Mouse (Mus musculus): Measurements from ENCODE around the gene Slc24a3.

The Slc24a3 gene

DNA sequence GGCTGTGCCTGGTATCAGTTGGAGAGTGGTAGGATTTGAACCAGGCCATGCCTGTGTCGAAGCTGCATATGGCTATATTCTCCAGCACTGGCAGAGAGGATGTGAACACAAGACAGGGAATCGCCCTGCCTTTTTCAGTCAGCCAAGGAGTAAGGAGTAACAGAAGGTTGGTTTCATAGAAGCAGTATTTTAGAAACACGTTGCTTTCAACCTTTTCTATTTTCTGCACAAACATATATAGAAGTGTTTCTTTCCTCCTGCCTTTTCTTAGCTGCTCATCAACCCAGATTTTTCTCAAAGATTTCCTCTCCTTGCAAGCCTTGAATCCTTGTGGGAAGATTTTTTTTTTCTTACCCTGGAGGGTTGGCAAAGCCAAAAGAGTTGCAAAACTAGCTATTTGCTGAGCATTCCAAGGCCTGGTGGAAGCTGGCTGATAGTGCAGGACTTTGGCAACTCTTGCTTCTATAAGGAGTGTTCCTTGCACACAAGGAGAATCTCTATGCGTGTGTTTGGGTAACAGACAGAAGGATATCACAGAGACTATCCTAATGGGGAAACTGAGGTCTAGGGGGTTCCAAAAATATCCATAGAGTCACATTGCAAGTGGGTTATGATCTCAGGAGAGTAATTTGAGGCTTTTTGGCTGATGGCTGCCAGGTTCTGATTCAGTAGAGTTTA, 5.6 kb downstream of the Slc24a3 start:
- TF ChIP-seq GATA4 (IDR thresholded peaks at IDR 0.05; ENCODE audit: insufficient replicate concordance, low read length) = no peak

DNA sequence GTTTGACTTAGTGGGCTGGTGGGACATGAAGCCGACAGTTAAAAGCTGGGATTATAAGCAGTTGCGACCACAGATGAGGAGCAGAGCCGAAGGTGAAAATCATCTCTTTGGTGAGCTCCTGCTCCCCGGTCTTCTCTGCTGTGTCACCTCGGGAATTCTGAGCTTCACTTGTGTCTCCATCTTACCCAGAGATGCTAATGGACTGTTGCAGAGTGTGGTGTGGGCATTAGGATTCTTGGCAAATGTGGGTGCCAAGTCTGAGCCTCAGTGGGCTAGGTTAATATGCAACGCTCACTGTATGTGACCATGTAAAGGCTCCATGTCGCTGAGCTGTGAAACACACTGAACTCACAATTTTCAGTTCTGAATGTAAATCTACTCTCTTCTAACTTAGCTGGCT, 7.5 kb downstream of the Slc24a3 start:
- no peak for TF ChIP-seq GATA4 (IDR thresholded peaks at IDR 0.05; ENCODE audit: insufficient replicate concordance, low read length)

DNA sequence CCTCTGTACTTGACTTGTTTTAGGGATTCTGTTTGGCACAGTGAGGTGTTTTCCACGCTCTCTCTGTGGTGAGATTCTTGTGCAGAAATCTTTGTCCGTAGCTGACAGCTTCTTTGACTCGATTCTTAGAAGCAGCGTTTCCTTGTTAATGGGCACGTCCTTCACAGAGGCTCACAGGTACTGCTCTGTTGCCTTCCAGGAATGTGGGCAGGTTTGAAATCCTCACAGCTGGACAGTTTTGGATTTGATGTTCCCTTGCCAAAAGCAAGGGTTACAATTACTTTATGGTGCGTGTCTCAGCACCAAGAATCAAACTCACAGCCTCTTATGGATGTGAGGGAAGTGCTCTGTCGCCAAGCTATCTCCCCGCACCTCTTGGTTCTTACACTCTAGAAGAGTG, 14.9 kb downstream of the Slc24a3 start:
- TF ChIP-seq GATA4 (IDR thresholded peaks at IDR 0.05; ENCODE audit: insufficient replicate concordance, low read length) = no peak

DNA sequence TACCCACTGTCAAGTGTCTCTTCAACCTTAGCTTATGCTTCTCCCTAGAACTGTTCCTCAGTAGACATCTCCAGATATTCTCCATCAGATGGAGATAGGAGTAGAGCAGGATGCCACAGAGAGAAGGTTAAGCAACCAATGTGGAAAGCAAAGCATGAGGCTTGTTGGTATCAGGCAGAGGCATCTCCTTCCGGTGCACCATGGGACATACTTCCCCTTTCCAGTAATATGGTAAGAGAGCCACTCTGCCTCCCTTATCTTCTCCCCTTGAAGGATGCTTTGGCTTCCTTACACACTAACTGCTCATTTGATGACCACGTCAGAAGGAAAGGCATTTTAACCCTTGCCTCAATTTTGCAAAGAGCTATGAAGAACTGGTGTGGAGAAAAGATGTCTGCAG, 21.3 kb downstream of the Slc24a3 start:
- no peak for TF ChIP-seq GATA4 (IDR thresholded peaks at IDR 0.05; ENCODE audit: insufficient replicate concordance, low read length)

DNA sequence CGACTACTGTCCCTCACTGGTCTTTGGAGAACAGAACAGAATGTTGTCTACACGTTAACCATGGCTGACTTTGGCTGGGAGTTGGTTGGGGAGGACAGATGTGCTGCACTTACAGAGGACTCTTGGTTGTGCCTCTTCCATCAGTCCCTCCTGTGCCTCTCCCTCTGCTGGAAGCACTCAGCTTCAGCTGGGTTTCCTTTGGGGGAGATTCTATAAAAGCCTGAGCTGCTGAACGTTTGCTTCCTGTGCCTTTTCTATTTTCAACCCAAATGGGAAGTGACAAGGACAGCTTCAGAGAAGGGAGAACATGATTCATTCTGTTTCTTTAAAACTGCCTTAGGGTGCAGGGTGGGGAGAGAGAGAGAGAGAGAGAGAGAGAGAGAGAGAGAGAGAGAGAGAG, 28.5 kb downstream of the Slc24a3 start:
- no peak for TF ChIP-seq GATA4 (IDR thresholded peaks at IDR 0.05; ENCODE audit: insufficient replicate concordance, low read length)

DNA sequence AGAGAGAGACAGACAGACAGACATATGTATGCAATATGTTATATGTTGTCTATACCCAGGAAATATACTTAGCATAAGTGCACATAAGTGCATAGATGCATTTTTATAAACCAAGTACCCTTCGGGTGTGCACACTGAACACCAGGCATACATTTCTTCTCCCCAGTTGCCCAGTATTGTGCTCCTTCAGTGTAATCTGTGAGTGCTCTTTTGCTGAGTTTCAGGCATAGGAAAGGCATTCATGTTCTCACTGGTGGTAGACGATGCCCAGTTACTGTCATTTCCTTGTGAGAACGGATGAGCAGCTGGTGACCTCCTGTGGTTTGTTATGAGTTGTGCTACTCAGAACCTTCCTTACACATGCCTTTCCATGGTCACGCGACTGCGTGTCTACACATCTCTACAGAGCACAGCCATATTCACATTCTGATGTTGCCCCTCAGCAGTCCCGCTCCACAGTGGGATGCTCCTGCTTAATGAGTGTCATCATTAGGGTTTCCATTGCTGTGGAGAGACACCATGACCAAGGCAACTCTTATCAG, 29.0 kb downstream of the Slc24a3 start:
- TF ChIP-seq GATA4 (IDR thresholded peaks at IDR 0.05; ENCODE audit: insufficient replicate concordance, low read length) = no peak

DNA sequence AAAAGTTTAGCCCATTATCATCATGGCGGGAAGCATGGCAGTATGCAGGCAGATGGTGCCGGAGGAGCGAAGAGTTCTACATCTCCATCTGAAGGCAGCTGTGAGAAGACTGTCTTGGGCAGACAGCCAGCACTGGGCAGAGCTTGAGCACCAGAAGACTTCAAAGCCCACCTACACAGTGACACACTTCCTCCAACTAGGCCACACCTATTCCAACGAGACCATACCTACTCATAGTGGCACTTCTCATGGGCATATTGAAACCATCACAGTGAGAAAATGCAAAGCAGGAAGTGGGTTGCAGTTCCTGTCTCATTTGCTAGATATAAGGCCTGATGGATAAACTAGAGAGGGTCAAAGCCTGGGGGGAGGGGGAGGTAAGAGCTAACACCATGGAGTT, 29.5 kb downstream of the Slc24a3 start:
- TF ChIP-seq GATA4 (IDR thresholded peaks at IDR 0.05; ENCODE audit: insufficient replicate concordance, low read length) = no peak

DNA sequence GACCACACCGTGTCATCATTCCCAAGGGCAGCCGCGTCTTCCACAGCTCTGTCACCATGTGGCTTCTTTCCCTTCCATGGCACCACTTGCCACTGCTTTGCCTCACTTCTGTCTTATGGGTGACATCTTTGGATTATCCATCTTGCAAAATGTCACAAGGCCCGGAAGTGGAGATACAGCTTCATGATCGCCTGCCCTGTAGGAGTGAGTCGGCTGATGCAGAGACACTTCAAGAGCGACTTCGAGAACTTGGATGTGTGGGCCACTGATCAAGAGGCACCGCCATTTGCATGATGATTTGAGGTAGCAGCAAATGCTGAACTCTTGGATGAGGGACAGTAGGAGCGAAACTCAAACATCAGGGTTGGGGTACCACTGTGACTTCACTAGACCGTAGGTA, 46.0 kb downstream of the Slc24a3 start:
- no peak for TF ChIP-seq GATA4 (IDR thresholded peaks at IDR 0.05; ENCODE audit: insufficient replicate concordance, low read length)

DNA sequence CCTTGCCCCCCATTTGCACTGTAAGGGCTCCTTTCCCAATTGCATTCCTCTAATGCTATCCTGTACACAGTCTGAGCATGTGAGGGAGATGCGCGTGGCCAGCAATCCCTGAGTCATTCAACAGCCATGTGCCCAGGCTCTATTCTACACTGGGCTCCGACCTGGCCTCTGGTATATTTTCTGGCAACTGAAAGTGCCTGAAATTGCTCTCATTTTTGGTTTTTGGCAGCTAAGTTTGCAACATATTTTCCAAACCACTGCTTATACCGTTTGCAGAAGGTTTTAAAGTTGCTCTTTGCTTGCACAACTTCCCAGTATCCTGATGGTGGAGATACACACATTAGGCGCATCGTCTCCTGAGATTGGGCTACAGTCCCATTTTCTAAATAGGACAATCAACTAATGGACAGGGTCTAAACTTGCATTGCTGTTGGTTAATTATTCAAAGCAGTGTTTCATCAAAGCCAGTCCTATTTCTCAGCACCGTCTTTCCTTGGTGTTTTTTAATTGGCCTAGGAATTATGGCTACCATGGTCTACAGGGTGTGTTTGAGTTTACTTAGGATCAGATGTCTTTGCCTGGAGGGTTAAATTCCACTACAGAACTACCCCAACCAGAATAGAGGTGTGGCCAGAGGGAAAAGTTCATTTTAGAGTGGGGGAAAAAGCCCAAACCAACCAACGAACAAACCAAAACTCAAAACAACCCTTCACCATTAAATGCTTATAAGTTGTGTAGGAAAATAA, 46.7 kb downstream of the Slc24a3 start:
- TF ChIP-seq GATA4 (IDR thresholded peaks at IDR 0.05; ENCODE audit: insufficient replicate concordance, low read length) = no peak

DNA sequence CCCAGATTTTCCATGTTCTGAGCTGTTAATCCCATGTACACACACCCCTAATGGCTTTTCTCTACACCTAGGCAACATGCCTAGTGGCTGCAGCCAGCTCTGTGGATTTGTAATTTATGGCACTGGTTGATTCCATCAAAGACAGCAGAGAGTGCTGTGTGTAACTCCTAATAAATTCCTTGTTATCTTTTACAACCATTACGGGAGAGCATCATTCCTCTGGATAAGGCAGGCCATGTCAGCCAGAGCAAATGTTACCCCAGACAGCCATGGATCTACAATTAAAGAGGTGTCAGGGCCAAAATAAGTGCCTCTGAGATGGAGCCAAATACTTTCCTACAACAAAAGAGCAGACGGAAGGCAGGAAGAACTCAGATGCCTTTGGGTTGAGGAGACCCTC, 49.0 kb downstream of the Slc24a3 start:
- no peak for TF ChIP-seq GATA4 (IDR thresholded peaks at IDR 0.05; ENCODE audit: insufficient replicate concordance, low read length)

DNA sequence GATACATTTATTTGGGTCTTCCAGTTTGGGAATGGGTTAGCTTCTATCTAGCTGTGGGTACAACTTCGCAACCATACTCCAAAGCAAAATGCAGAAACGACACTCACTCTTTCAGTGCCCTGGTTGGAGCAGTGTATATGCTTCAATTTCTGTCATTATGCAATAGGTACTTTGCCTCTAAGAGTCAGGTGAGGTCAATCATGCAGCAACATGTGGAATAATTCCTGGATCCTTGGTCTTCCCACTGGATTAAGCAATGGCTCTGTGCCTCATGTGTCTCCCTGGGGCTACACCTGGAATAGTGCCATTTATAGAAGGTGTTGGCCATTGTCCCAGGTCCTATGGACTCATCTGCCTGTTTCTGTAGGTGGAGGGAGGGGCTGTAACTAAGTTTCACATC, 49.9 kb downstream of the Slc24a3 start:
- TF ChIP-seq GATA4 (IDR thresholded peaks at IDR 0.05; ENCODE audit: insufficient replicate concordance, low read length) = no peak

DNA sequence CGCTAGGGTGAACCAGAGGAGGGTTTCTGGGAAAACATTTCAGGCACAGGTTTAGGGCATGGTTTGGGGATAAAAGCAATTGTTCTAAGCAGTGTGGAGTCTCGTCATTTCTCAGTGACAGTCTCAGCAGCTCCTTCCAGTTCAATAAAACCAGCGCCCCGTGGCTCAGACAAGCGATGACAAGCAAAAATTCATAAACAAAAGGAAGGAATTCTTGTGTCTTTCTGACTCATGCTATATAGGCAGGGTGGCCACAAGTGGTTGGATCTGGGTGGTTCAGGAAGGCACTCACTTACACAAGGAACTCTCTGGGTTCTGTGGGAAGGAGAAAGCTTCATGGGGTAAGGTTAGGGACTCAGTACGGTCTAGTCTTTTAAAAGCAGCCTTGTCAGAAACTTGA, 51.7 kb downstream of the Slc24a3 start:
- no peak for TF ChIP-seq GATA4 (IDR thresholded peaks at IDR 0.05; ENCODE audit: insufficient replicate concordance, low read length)

DNA sequence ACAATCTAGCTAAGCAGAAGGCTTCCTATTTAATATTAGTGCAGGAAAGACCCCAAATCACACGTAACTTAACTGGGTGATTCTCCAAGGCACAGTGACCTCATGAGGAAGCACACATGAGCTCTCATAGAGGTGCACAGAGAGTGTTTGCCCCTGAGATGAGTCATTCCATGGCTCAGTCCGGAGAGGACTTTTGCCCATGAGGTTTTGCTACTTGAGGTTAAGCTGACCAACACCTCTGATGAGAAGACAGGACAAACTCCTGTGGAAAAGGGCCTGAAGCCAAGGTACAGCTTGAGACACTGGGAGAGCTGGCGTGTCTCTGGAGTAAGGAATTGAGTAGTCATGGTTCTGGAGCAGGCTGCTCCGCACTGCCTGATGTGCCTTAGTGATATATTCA, 56.1 kb downstream of the Slc24a3 start:
- TF ChIP-seq GATA4 (IDR thresholded peaks at IDR 0.05; ENCODE audit: insufficient replicate concordance, low read length) = no peak

DNA sequence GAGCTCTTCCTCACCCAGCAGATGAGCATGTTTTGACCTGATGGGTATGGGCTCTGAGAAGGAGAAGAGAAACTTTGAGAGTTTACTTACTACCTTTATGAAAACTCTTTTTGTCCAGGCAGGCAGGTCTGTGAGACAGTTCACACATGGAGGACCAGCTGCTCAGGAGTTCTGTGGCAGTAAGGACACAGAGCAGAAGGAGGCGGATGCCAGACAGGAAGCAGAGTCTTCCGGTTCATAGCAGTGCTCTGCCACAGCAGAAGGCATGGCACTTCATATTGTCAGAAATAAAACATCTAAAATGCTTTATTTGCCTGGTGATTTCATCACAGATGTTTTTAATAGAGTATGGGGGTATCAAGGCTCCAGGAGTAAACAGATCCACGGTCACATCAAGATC, 58.1 kb downstream of the Slc24a3 start:
- no peak for TF ChIP-seq GATA4 (IDR thresholded peaks at IDR 0.05; ENCODE audit: insufficient replicate concordance, low read length)

DNA sequence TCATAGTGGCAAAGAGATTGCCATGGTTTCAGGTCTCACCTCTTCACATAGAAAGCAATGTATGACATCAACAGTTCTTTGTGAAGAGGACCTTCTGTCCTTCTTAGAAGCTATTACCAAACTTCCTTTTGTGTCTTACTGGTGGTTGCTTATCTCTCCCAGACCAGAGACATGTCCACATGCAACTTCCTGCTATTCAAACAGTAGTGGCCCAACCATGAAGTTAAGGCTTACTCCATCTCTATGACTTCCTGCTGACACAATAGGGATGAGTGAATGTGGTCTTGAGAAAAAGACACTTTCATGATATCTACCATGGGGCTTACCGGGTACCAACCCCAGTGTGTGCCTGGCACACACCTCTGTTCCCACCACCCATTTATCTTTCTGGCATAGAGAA, 58.5 kb downstream of the Slc24a3 start:
- no peak for TF ChIP-seq GATA4 (IDR thresholded peaks at IDR 0.05; ENCODE audit: insufficient replicate concordance, low read length)

DNA sequence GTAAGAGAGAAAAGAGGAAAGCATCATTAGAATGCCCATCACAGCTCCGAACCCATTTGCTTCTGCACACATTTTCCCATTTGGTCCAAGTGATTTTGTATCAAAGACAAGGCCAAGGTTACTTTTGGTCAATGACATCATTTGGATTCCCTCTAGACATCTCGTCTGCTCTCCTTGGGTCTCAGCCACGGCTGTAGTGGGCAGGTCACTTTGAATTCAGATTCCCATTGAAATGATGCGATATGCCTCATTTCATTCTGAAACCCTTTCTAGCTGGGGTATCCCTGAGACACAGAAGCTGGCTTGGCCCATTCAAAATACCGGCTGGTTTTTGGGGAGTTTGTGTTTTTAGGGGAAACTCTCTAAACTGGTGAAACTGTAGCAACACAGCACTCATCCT, 59.8 kb downstream of the Slc24a3 start:
- no peak for TF ChIP-seq GATA4 (IDR thresholded peaks at IDR 0.05; ENCODE audit: insufficient replicate concordance, low read length)

Measured in liver, adult (tissue).